Mouse (Mus musculus): Measurements from ENCODE around the gene Smug1.

- no peak for TF ChIP-seq CTCF (IDR thresholded peaks at IDR 0.05; ENCODE audit: low read depth)
- TF ChIP-seq EP300 (optimal IDR thresholded peaks at IDR 0.05) = no peak
These were observed 14.5 kb downstream of the Smug1 start for GRCm38 (mm10) chr15:103152371-103152770.

Data from stomach, postnatal 0 days (tissue).